Mouse (Mus musculus): ENCODE data around the gene Olfr1120. TPM values are rescaled to one million over a fixed set of nuclear protein-coding genes. Genes with fewer than 3 reads are reported as not detected.
"Not testable (repeated sequence)": the region's sequence is repeated elsewhere in the genome, so short reads cannot be mapped to it uniquely, and the experiment has no call there.

Gene Olfr1120
- not detected for polyA plus RNA-seq (2021)

GRCm38 (mm10) chr2:87354515-87354914 lies at the start of gene Olfr1120:
TSS of gene Olfr1120 (plus strand) at chr2:87354815.
- POLR2A ChIA-PET: no interaction called here
- no peak for DNase-seq (ENCODE audit: low read depth, low spot score)
- CTCF ChIA-PET: no interaction called here
- ATAC-seq: no peak
- in situ Hi-C loops (cut with MboI; ENCODE audit: low pct_unique_long_range_greater_than_20kb): no loop called here
- TF ChIP-seq CTCF (IDR thresholded peaks at IDR 0.05): no peak
- no peaks in the 10 kb centered on the region for H3K27me3 ChIP-seq

- no peak for DNase-seq (ENCODE audit: low read depth, low spot score)
- ChIA-PET CTCF (no interaction called here), POLR2A (no interaction called here)
- ATAC-seq: no peak
- no peaks in the 10 kb centered on the region for H3K27me3 ChIP-seq
- in situ Hi-C loops (cut with MboI; ENCODE audit: low pct_unique_long_range_greater_than_20kb): no loop called here
- TF ChIP-seq CTCF (IDR thresholded peaks at IDR 0.05): no peak
Measured at GRCm38 (mm10) chr2:87307281-87307680, 47.3 kb upstream of the Olfr1120 start, which contains the start of gene Olfr1118. TSS of gene Olfr1118 (plus strand) at chr2:87307581.

- POLR2A ChIA-PET; DNase-seq (ENCODE audit: low read depth, low spot score); ATAC-seq; in situ Hi-C loops (cut with MboI; ENCODE audit: low pct_unique_long_range_greater_than_20kb); CTCF ChIA-PET; H3K27me3 ChIP-seq: not testable (repeated sequence)
Measured at GRCm38 (mm10) chr2:87360121-87360520, 5.5 kb downstream of the Olfr1120 start.

DNA sequence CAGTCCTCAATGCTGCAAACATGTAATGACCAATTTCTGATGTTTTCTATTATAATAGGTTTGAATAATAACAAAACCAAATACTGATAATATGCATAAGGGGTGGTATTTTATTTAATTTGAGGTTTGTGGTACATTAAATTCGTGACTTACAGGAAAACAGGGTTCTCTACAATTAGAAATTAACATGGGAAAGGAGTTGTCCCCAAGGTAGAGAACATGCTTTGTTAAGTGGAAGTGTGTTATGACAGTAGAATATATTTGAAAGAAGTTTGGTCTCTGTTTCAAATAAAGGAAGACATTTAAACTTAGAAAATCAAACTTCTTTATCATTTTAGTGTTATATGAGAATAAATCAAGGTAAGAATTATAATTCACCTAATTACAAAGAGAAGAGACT lies 15.0 kb downstream of the Olfr1120 start, which contains the start of gene Olfr1121:
Gene Olfr1121 (plus strand): TSS at position 301 of the 400 bp plus-strand sequence.
- no peak for TF ChIP-seq CTCF (IDR thresholded peaks at IDR 0.05)
- in situ Hi-C loops (cut with MboI; ENCODE audit: low pct_unique_long_range_greater_than_20kb): no loop called here
- CTCF ChIA-PET: no interaction called here
- ATAC-seq (no peak), DNase-seq (ENCODE audit: low read depth, low spot score) (no peak)
- H3K27me3 ChIP-seq: no peaks in the 10 kb centered on the region
- POLR2A ChIA-PET: no interaction called here

- no peak for ATAC-seq
Measured at GRCm38 (mm10) chr2:87371726-87372125, 17.1 kb downstream of the Olfr1120 start.

GRCm38 (mm10) chr2:87383935-87384334 lies 29.3 kb downstream of the Olfr1120 start:
- CTCF ChIA-PET: no interaction called here
- in situ Hi-C loops (cut with MboI; ENCODE audit: low pct_unique_long_range_greater_than_20kb): no loop called here
- no peaks in the 10 kb centered on the region for H3K27me3 ChIP-seq
- no peak for DNase-seq (ENCODE audit: low read depth, low spot score)
- no peak for ATAC-seq
- no peak for TF ChIP-seq CTCF (IDR thresholded peaks at IDR 0.05)
- POLR2A ChIA-PET: no interaction called here

More at GRCm38 (mm10) chr2:87371726-87372125, 17.1 kb downstream of the Olfr1120 start:
- TF ChIP-seq CTCF (IDR thresholded peaks at IDR 0.05): no peak
- DNase-seq (ENCODE audit: low read depth, low spot score): no peak
- POLR2A ChIA-PET: no interaction called here
- H3K27me3 ChIP-seq: no peaks in the 10 kb centered on the region
- CTCF ChIA-PET: no interaction called here
- in situ Hi-C loops (cut with MboI; ENCODE audit: low pct_unique_long_range_greater_than_20kb): no loop called here

- ChIA-PET CTCF (no interaction called here), POLR2A (no interaction called here)
- no peak for TF ChIP-seq CTCF (IDR thresholded peaks at IDR 0.05)
- in situ Hi-C loops (cut with MboI; ENCODE audit: low pct_unique_long_range_greater_than_20kb): no loop called here
- H3K27me3 ChIP-seq: no peaks in the 10 kb centered on the region
- DNase-seq (ENCODE audit: low read depth, low spot score) (no peak), ATAC-seq (no peak)
Measured at GRCm38 (mm10) chr2:87385549-87385948, 30.9 kb downstream of the Olfr1120 start, which contains the start of gene Olfr1122. TSS of gene Olfr1122 (plus strand) at chr2:87385849.

GRCm38 (mm10) chr2:87393605-87394004 lies 39.0 kb downstream of the Olfr1120 start:
- DNase-seq (ENCODE audit: low read depth, low spot score); H3K27me3 ChIP-seq; ATAC-seq; in situ Hi-C loops (cut with MboI; ENCODE audit: low pct_unique_long_range_greater_than_20kb); POLR2A ChIA-PET; CTCF ChIA-PET: not testable (repeated sequence)

DNA sequence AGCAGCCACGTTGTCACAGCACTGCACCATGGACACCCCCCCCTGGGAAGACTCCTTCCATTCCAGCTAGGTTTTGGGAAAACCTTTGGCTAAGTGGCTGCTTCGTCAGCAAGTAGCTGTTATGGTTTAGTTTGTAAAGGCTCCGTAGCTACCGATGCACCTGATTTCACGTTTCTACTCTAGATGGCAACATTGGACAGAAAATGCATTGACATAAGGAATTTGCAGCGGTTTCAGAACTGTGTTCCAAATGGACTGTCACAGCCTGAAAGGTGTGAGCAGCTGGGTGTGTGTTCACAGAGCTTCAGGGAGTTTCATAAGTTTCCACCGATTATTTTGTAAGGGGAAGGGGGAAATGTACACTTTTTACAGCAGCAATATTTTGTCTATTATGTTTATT lies 40.1 kb downstream of the Olfr1120 start:
- ATAC-seq; H3K27me3 ChIP-seq; CTCF ChIA-PET; POLR2A ChIA-PET; DNase-seq (ENCODE audit: low read depth, low spot score); in situ Hi-C loops (cut with MboI; ENCODE audit: low pct_unique_long_range_greater_than_20kb): not testable (repeated sequence)

Other genes with a start within 250 kb of the Olfr1120 start
- not detected for gene Olfr259, start 240.2 kb upstream of the Olfr1120 start, polyA plus RNA-seq (2021)
- not detected for gene Olfr1110, start 214.5 kb upstream of the Olfr1120 start, polyA plus RNA-seq (2021)
- gene Olfr1111, start 202.2 kb upstream of the Olfr1120 start, polyA plus RNA-seq (2021): not detected
- not detected for gene Olfr1112, start 167.0 kb upstream of the Olfr1120 start, polyA plus RNA-seq (2021)
- gene Olfr1113, start 145.8 kb upstream of the Olfr1120 start, polyA plus RNA-seq (2021): not detected
- not detected for gene Olfr1115, start 106.8 kb upstream of the Olfr1120 start, polyA plus RNA-seq (2021)
- not detected for gene Olfr1116, start 87.3 kb upstream of the Olfr1120 start, polyA plus RNA-seq (2021)
- not detected for gene Olfr1118, start 47.2 kb upstream of the Olfr1120 start, polyA plus RNA-seq (2021)
- gene Olfr1121, start 15.1 kb downstream of the Olfr1120 start, polyA plus RNA-seq (2021): not detected
- gene Olfr1122, start 31.0 kb downstream of the Olfr1120 start, polyA plus RNA-seq (2021): not detected
- gene Olfr1123, start 61.8 kb downstream of the Olfr1120 start, polyA plus RNA-seq (2021): not detected
- gene Olfr1124, start 75.5 kb downstream of the Olfr1120 start, polyA plus RNA-seq (2021): not detected
- gene Olfr1126, start 99.1 kb downstream of the Olfr1120 start, polyA plus RNA-seq (2021): not detected
- not detected for gene Pramel7, start 142.3 kb downstream of the Olfr1120 start, polyA plus RNA-seq (2021)
- not detected for gene Pramel6, start 151.8 kb downstream of the Olfr1120 start, polyA plus RNA-seq (2021)
- gene Olfr153, start 177.0 kb downstream of the Olfr1120 start, polyA plus RNA-seq (2021): not detected
- gene Olfr1128, start 190.7 kb downstream of the Olfr1120 start, polyA plus RNA-seq (2021): not detected
- gene Olfr1129, start 219.1 kb downstream of the Olfr1120 start, polyA plus RNA-seq (2021): not detected

Data from Patski (cell line).